Mouse (Mus musculus) ovary, postnatal 36 days (tissue): ENCODE data around the gene Wnt6.
A peak's percentile ranks its signal among the peaks of the same experiment; 100 is the strongest.
"Not testable (repeated sequence)": the region's sequence is repeated elsewhere in the genome, so short reads cannot be mapped to it uniquely, and the experiment has no call there.

Experiments
- DNase-seq: peaks from one replicate; pipeline ENCODE4 v3.0.0; 2022; ENCODE audit warnings: low spot score, mixed read lengths

Wnt6 gene

GRCm38 (mm10) chr1:74806360-74807311 lies 34.9 kb downstream of the Wnt6 start:
- peak; percentile 48 for DNase-seq

GRCm38 (mm10) chr1:74807551-74808071 lies 35.9 kb downstream of the Wnt6 start:
- DNase-seq, result no peak

- DNase-seq, result peak; percentile 88
These were observed 36.4 kb downstream of the Wnt6 start for GRCm38 (mm10) chr1:74808078-74808477.

DNA sequence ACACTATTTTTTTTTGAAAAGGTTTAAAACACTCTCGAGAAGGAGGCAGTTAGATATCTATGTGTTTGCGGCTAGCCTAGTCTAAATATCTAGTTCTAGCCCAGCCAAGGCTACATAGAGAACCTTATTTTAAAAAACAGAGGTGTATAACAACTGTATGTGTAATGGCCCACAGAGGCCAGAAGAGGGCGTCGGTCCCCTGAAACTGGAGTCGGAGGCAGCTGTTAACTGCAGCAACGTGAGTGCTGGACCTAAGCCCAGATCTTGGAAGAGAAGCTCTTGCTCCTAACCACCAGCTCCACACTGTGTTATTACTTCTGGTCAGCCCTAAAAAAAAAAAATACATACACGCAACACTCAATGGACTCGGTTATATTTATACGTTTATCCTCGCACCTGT lies 37.3 kb downstream of the Wnt6 start:
- DNase-seq, result no peak

GRCm38 (mm10) chr1:74814931-74815647 lies 43.4 kb downstream of the Wnt6 start:
- DNase-seq, result no peak

GRCm38 (mm10) chr1:74815965-74816364 lies 44.3 kb downstream of the Wnt6 start:
- not testable (repeated sequence) for DNase-seq

DNA sequence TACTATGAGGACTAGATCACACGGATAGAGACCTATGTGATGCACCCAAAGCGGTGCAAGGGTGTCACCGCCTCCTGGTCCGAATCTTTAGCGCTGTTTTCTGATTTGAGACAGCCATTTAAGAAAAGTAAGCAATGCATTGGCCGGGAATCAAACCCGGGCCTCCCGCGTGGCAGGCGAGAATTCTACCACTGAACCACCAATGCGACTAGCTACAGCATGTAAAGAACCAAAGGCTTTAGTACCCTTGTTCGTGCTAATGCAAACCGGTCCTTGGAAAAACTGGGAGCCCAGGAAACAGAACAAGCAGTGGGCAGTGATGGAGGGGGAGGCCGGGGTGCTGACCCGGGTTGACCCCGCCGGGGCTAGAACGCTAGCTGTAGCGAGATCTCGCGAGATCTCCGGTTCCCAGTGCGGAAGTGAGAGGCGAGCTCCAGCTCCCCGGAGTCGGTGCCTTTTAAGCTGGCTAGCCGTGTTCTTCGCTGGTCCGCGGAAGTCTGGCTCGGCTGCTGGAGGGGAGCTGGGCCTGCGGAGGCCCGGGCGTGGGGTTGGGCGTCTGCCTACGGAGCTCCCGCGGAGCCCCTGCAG lies 45.0 kb downstream of the Wnt6 start:
- DNase-seq, result peak; percentile 88

DNA sequence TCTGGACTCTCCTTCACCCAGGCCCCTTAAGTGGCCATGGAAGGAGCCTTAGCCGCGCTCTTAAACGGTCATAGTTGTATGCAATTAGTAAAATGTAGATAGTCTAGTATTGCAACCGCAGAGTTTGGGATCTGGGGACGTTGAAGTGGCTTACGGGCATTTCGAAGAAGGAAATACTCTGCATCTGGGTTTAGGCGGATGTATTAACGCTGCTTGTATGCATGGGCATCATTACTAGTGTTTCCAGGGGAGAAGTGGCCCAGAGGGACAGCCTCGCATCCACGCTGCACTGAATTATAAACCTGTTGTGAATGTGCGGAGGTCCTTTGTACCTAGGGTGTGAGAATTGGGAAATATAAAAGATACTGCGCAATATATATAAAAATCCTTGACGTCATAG lies 45.5 kb downstream of the Wnt6 start:
- no peak for DNase-seq

DNA sequence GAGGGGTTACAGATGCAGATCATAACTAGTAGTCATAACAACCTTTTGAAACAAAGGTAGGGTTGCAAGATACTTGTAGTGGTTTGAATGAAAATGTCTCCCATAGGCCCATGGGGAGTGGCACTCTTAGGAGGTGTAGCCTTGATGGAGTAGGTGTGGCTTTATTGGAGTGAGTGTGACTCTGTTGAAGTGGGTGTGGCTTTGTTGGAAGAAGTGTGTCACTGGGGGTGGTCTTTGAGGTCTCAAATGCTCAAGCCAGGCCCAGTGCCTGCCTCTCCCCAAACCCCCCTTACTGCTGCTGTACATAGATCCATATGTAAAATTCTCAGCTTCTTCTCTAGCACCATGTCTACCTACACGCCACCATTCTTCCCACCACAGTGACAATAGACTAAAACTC lies 46.8 kb downstream of the Wnt6 start:
- no peak for DNase-seq

DNA sequence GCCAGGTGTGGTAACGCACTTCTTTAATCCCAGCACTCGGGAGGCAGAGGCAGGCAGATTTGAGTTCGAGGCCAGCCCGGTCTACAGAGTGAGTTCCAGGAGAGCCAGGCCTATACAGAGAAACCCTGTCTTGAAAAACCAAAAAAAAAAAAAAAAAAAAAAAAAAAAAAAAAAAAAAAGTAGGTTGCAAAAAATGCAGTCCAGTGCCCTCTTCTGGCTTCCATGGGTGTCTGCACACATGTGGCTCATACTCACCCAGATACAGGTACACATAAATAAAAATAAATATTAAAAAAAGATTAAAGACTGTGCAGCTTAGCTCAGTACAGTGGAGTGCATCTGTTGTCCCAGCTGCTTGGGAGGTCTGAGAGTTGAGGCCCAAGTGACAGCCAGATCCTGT lies 51.9 kb downstream of the Wnt6 start:
- not testable (repeated sequence) for DNase-seq

DNA sequence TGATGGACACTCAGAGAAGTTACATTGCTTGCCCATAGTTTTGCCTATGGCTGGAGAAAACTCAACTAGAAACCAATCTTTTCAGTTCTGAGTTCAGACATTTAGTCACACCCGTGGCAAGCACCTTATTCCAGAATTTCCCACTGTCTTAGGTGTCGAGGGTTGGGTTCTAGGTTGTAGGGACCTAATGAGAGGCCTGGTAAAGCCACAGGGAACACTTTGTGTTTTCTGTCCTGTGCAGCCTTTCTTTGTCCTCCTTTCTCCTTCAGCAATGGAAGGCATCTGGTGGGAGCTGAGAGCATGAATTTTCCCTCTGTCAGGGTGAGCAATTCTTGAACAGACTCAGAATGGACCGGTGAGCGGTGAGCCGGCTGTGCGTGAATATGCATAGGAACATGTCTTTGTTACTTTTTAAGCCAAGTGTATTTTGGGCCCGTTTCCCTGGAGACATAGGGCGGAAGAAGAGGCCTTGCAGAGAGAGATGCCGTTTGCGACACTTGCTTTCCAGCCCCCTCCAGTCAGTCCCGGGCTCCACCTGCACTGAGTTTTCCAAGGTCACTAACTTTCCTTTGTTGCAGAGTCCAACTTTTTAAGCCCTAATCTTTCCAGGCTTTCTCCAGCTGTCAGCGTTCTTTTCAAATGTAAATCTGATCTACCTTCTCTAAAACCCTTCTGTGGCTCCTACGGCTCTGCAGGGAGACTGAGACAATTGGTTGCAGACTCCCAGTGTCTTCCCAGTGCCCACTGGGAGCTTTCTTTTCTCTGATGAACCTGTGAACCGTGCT lies 53.0 kb downstream of the Wnt6 start:
- no peak for DNase-seq

GRCm38 (mm10) chr1:74830061-74830460 lies 58.4 kb downstream of the Wnt6 start:
- DNase-seq, result no peak

DNA sequence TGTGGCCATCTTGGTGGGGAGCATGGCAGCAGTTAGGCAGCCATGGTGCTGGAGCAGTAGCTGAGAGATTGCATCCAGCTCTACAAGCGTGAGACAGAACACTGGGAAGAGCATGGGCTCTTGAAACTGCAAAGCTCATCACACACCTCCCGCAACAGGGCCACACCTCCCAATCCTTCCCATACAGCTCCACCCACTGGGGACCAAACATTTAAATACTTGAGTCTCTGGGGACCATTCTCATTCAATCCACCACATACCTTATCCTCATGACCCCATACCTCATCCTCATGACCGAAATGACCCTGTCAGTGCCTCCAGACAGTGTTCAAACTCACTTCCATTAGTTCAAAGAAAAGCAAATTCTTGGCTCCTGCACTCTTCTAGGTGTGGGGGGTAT lies 61.6 kb downstream of the Wnt6 start:
- no peak for DNase-seq
